Mouse (Mus musculus) myocyte (in vitro differentiated cells): ENCODE measurements at regions not wholly inside any gene's neighbourhood (a gene's known extent, or its start where the extent isn't known, plus 50 kb on each side); places are given as distances from the start of the nearest gene placed in this dataset.

ENCODE experiments used
- MYOD1 ChIP-seq, 3 experiments: IDR thresholded peaks; one replicate each; pipeline ENCODE4 v1.6.1; 2011; ENCODE audit warnings: control low read depth in 2 of 3, low read depth in 2 of 3, mild to moderate bottlenecking in 2 of 3, moderate library complexity in 1 of 3; ENCODE audit not compliant: insufficient read length in 2 of 3, control insufficient read depth in 1 of 3
- MYOG ChIP-seq, 3 experiments: IDR thresholded peaks; one replicate each; pipeline ENCODE4 v1.6.1; 2011; ENCODE audit warnings: control low read depth in 2 of 3, low read depth in 2 of 3, mild to moderate bottlenecking in 2 of 3; ENCODE audit not compliant: insufficient read length in 2 of 3, control insufficient read depth in 1 of 3, insufficient read depth in 1 of 3
- USF1 ChIP-seq: IDR thresholded peaks from one replicate; pipeline ENCODE4 v1.6.1; 2011; ENCODE audit warnings: low read depth, mild to moderate bottlenecking, control low read depth, moderate library complexity

GRCm38 (mm10) chr11:79778522-79778921 lies 183.7 kb downstream of the Utp6 start:
- TF ChIP-seq USF1, result peak; percentile 43
- peak in 1 of 3 experiments; percentile 58 for TF ChIP-seq MYOD1 (IDR thresholded peaks at IDR 0.05; ENCODE audit: control insufficient read depth in 1 of 3, insufficient read length in 2 of 3, low read depth in 2 of 3)
- peak in 2 of 3 experiments; percentile 15 to 43 for TF ChIP-seq MYOG (IDR thresholded peaks at IDR 0.05; ENCODE audit: control insufficient read depth in 1 of 3, insufficient read depth in 1 of 3, insufficient read length in 2 of 3, low read depth in 2 of 3)
